Mouse (Mus musculus) spleen, adult 2 months (tissue): ENCODE results near the gene Srp14. TPM values are rescaled to one million over a fixed set of nuclear protein-coding genes. Genes with fewer than 3 reads are reported as not detected.

Experiments used
- DNase-seq, 2 experiments: peaks; one replicate each; pipeline versions ENCODE4 v3.0.0 to v3.0.0-alpha.2; 2012 to 2021; ENCODE audit warnings: low spot score in 2 of 2, low read depth in 1 of 2
- H3K27ac ChIP-seq: fragments of 200-500 bp; 2 replicates; pipeline ENCODE4 v1.5.1; 2012; ENCODE audit warnings: low read length, inconsistent platforms; ENCODE audit not compliant: insufficient read depth
- H3K27me3 ChIP-seq: fragments of 200-500 bp; 2 replicates; pipeline ENCODE4 v1.6.1; 2012; ENCODE audit warnings: mild to moderate bottlenecking, moderate library complexity, low read length, inconsistent platforms; ENCODE audit not compliant: control insufficient read depth, insufficient read depth
- H3K36me3 ChIP-seq: fragments of 200-500 bp; 2 replicates; pipeline ENCODE4 v1.6.1; 2012; ENCODE audit warnings: mild to moderate bottlenecking, low read length, inconsistent platforms; ENCODE audit not compliant: control insufficient read depth, insufficient read depth
- H3K4me1 ChIP-seq: fragments of 200-500 bp; 2 replicates; pipeline ENCODE4 v1.6.1; 2011; ENCODE audit warnings: inconsistent platforms; ENCODE audit not compliant: control insufficient read depth, insufficient read depth, insufficient read length
- H3K4me3 ChIP-seq: fragments of 200-500 bp; 2 replicates; pipeline ENCODE4 v1.5.1; 2011; ENCODE audit warnings: mild to moderate bottlenecking, inconsistent platforms; ENCODE audit not compliant: insufficient read depth, insufficient read length; ENCODE audit errors: extremely low read depth
- CTCF ChIP-seq: fragments of 200-500 bp; IDR thresholded peaks from 2 replicates; pipeline ENCODE4 v1.5.1; 2011; ENCODE audit warnings: mild to moderate bottlenecking, inconsistent platforms; ENCODE audit not compliant: insufficient read depth, insufficient read length, insufficient replicate concordance; ENCODE audit errors: extremely low read depth
- POLR2A ChIP-seq: fragments of 200-500 bp; IDR thresholded peaks from 2 replicates; pipeline ENCODE4 v1.6.1; 2011; ENCODE audit warnings: low read depth, low read length, inconsistent platforms
- WGBS: fragments of 180-500 bp; shearing (Covaris S2); methylation state at CpG from one replicate; pipeline ENCODE4 v1.1.7; 2018; 5-methylcytosine and 5-hydroxymethylcytosine counted together
- polyA plus RNA-seq: library from polyadenylated mRNA; depleted of rRNA; stranded (reverse); fragments of >200 nt; gene quantifications from 2 replicates; pipeline ENCODE4 v1.2.3, GENCODE M21; 2012

Srp14 gene
- polyA plus RNA-seq, 1 experiment: 32.0 TPM

- WGBS: under 1% methylated on average over 50 of the region's 52 CpGs
- H3K27ac ChIP-seq: peak overlapping the region; percentile 69; the same call in 1 of the 2 replicates
- no peak for TF ChIP-seq POLR2A
- no peak for TF ChIP-seq CTCF
Observed at GRCm38 (mm10) chr2:118478833-118479549, 520 bp downstream of the Srp14 start.

GRCm38 (mm10) chr2:118468354-118468753, 11.2 kb downstream of the Srp14 start:
- no peaks in the 10 kb centered on the region for H3K4me1 ChIP-seq
- TF ChIP-seq CTCF (no peak), POLR2A (no peak)
- no peak for DNase-seq
- no peak overlapping the region for H3K4me3 ChIP-seq
- peaks cover 32% of the 10 kb centered on the region for H3K36me3 ChIP-seq
- no peaks in the 10 kb centered on the region for H3K27me3 ChIP-seq
- no peak overlapping the region for H3K27ac ChIP-seq

More at GRCm38 (mm10) chr2:118478833-118479549, 520 bp downstream of the Srp14 start:
- H3K4me3 ChIP-seq: peak overlapping the region; percentile 87
- peaks cover 8% of the 10 kb centered on the region; the same call in 1 of the 2 replicates for H3K36me3 ChIP-seq
- H3K4me1 ChIP-seq: peaks cover 6% of the 10 kb centered on the region; the same call in 1 of the 2 replicates
- no peaks in the 10 kb centered on the region for H3K27me3 ChIP-seq
- no peak for DNase-seq

GRCm38 (mm10) chr2:118466601-118467000, 12.9 kb downstream of the Srp14 start:
- no peaks in the 10 kb centered on the region for H3K4me1 ChIP-seq
- TF ChIP-seq POLR2A (no peak), CTCF (no peak)
- H3K27ac ChIP-seq: no peak overlapping the region
- H3K27me3 ChIP-seq: no peaks in the 10 kb centered on the region
- no peak overlapping the region for H3K4me3 ChIP-seq
- DNase-seq: no peak
- H3K36me3 ChIP-seq: peaks cover 37% of the 10 kb centered on the region
- 86% methylated on average over 1 of the region's 1 CpGs for WGBS

- Histone ChIP-seq H3K27ac (no peak overlapping the region), H3K36me3 (peaks cover 33% of the 10 kb centered on the region), H3K4me1 (no peaks in the 10 kb centered on the region), H3K27me3 (no peaks in the 10 kb centered on the region), H3K4me3 (no peak overlapping the region)
- no peak for TF ChIP-seq POLR2A
- TF ChIP-seq CTCF: no peak
- WGBS: 82% methylated on average over 2 of the region's 2 CpGs
- no peak for DNase-seq
Observed at GRCm38 (mm10) chr2:118465894-118466293, 13.6 kb downstream of the Srp14 start.

GRCm38 (mm10) chr2:118464450-118464849, 15.1 kb downstream of the Srp14 start:
- Histone ChIP-seq H3K27ac (no peak overlapping the region), H3K4me1 (no peaks in the 10 kb centered on the region), H3K36me3 (peaks cover 31% of the 10 kb centered on the region), H3K4me3 (no peak overlapping the region), H3K27me3 (no peaks in the 10 kb centered on the region)
- TF ChIP-seq POLR2A (no peak), CTCF (no peak)
- WGBS: 95% methylated on average over 3 of the region's 3 CpGs
- no peak for DNase-seq

- no peak overlapping the region for H3K4me3 ChIP-seq
- TF ChIP-seq CTCF (no peak), POLR2A (no peak)
- H3K4me1 ChIP-seq: no peaks in the 10 kb centered on the region
- no peaks in the 10 kb centered on the region for H3K27me3 ChIP-seq
- no peak overlapping the region for H3K27ac ChIP-seq
- WGBS: 93% methylated on average over 5 of the region's 5 CpGs
- DNase-seq: no peak
- peaks cover 28% of the 10 kb centered on the region for H3K36me3 ChIP-seq
Observed at GRCm38 (mm10) chr2:118463480-118463879, 16.0 kb downstream of the Srp14 start.
